Mouse (Mus musculus): Measurements from ENCODE around the gene Stk10. TPM values are rescaled to one million over a fixed set of nuclear protein-coding genes. Genes with fewer than 3 reads are reported as not detected.

Stk10 gene
- polyA plus RNA-seq, 1 experiment from 2014 or later = 0.80 TPM

DNA sequence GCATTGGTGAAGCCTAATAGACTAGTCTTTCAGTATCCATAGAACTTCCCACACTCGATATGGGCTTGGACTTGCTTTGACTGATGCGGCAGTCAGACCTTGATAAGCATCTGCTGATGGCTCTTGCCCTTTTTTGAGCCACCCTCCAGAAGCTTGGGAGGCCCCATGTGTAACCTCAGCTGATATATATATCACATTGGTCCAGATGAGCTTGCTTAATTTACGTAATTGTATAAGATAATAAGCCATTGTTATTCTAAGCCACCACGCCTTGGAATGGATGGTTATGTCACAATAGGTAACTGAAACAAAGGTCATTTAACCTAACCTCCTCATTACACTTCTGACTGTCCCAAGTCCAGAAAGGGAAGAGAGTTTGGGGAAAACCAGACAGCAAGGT lies 107.5 kb downstream of the Stk10 start:
- no peak for DNase-seq (ENCODE audit: low spot score)
- 91% methylated on average over 4 of the region's 4 CpGs for WGBS
- H3K9ac ChIP-seq (ENCODE audit: low read length) = no peak overlapping the region
- H3K36me3 ChIP-seq (ENCODE audit: control insufficient read depth, insufficient read depth, low read length) = no peaks in the 10 kb centered on the region
- no peak overlapping the region for H3K27ac ChIP-seq (ENCODE audit: low read depth, low read length)
- H3K4me2 ChIP-seq (ENCODE audit: low read length) = no peak overlapping the region
- no peaks in the 10 kb centered on the region for H3K9me3 ChIP-seq (replicated peaks; ENCODE audit: control insufficient read depth, low read length)
- H3K27me3 ChIP-seq (replicated peaks; ENCODE audit: control insufficient read depth, insufficient read depth, low read length) = no peaks in the 10 kb centered on the region
- peaks cover 5% of the 10 kb centered on the region for H3K4me1 ChIP-seq (ENCODE audit: control insufficient read depth, insufficient read depth, low read length)
- H3K4me3 ChIP-seq (ENCODE audit: low read depth, low read length) = no peak overlapping the region
- no peak for ATAC-seq

DNA sequence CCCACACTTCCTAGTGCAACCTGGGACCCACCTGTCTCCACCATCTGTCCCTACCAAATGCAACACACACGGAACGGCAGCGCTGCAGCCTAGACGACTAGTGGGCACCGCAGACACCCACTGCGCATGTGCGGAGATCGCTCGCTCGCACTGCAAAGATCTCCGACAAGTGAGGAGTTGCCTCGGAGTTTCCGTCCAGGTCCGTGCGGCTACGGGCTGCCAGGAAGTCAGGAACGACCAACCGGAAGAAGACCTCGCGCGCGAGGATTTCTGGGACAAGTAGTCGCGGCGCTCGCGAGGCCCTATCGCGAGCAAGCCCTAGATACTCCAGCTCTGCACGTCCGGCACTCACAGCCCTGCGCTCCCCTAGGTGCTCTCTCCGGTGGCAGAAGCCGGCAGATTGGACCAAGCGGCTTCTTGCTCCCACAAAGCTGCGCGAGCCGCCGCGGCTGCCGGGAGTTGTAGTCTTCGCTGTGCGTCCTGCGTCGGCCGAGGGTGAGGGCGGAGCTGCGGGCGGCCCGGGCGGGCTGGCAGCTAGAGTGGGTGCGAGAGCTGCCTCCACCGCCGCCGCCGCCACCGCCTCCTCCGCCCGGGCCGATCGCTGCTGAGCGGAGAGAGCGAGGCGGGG lies 109.3 kb downstream of the Stk10 start, which contains the start of gene Fbxw11:
Gene Fbxw11 (plus strand): TSS at position 476 of the 628 bp plus-strand sequence.
- Histone ChIP-seq H3K27ac (ENCODE audit: low read depth, low read length) (peak within 1 kb of the TSS; percentile 98), H3K36me3 (ENCODE audit: control insufficient read depth, insufficient read depth, low read length) (no peaks in the 10 kb centered on the region), H3K9ac (ENCODE audit: low read length) (peak within 1 kb of the TSS; percentile 97), H3K4me3 (ENCODE audit: low read depth, low read length) (peak within 1 kb of the TSS; percentile 96), H3K27me3 (replicated peaks; ENCODE audit: control insufficient read depth, insufficient read depth, low read length) (no peaks in the 10 kb centered on the region), H3K4me1 (ENCODE audit: control insufficient read depth, insufficient read depth, low read length) (peaks cover 5% of the 10 kb centered on the region), H3K4me2 (ENCODE audit: low read length) (peak within 1 kb of the TSS; percentile 77), H3K9me3 (replicated peaks; ENCODE audit: control insufficient read depth, low read length) (no peaks in the 10 kb centered on the region)
- DNase-seq (ENCODE audit: low spot score) (peak; percentile 99), ATAC-seq (peak; percentile 96)
- WGBS = under 1% methylated on average over 57 of the region's 64 CpGs

DNA sequence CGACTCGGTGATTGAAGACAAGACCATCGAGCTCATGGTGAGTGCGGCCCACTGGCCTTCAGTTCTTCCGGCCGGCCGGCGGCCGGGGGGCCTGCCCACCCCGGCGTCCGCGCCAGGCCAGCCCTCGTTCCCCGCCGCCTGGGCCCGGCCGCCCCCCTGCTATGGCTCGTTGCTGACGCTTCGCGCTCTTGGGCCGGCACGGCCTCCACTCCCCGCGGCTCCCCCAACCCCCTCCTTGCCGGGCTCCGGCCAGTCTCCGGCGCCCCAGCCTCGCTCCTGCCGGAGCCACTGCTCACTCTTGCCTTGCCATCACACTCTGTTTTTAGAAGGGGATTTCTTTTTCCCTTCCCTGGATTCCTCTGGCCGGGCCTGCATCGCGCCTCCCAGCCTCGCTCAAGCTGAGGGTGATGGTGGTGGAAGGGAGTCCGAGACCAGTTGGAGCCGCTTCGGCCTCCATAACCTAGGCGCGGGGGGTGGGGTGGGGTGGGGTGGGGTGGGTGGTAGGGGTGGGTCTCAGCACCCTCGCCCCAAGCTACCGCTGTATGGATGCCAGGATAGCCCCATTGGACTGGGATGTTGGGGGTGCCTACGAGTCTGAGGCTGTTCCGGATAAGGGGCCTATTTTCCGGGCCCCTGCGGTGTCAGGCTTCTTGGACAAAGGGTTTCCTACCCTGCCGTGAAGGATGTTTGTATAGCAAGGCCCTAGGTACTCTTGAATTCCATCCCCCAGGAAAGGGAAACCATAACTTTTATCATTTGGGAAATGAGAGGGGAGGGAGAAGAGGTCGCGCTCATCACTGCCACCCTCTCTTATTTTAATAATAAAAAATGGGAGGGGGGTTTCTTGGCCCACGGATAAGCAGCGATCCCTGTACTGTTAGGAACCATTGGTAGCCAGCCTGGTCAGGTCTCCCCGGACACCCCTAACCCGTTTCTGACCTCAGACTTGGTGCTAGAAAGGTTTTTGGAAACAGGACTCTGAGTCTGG lies 110.1 kb downstream of the Stk10 start:
- Histone ChIP-seq H3K9ac (ENCODE audit: low read length) (peak overlapping the region; percentile 97), H3K4me2 (ENCODE audit: low read length) (peak overlapping the region; percentile 77), H3K4me1 (ENCODE audit: control insufficient read depth, insufficient read depth, low read length) (peaks cover 5% of the 10 kb centered on the region), H3K27me3 (replicated peaks; ENCODE audit: control insufficient read depth, insufficient read depth, low read length) (no peaks in the 10 kb centered on the region), H3K9me3 (replicated peaks; ENCODE audit: control insufficient read depth, low read length) (no peaks in the 10 kb centered on the region), H3K27ac (ENCODE audit: low read depth, low read length) (peak overlapping the region; percentile 98), H3K4me3 (ENCODE audit: low read depth, low read length) (peak overlapping the region; percentile 96), H3K36me3 (ENCODE audit: control insufficient read depth, insufficient read depth, low read length) (no peaks in the 10 kb centered on the region)
- DNase-seq (ENCODE audit: low spot score) (peak; percentile 34), ATAC-seq (peak; percentile 59)
- WGBS = under 1% methylated on average over 39 of the region's 54 CpGs

DNA sequence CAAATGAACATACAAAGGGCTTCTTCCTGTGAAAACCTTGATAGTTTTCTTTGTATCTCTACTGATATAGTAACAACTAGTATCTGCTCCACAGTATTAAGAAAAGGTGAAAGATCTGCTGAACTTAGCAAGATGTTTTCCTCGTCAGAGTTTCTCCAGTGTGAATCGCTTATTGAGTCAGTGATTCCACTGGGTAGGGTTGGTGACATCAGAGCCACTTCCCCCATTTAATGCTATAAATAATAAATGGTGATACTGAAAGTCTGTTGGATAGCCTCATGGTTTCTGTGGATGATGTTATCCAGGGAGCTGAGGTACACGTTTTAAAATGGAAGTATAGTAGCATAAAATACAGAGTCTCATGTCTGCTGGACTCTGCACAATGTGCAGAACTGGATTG lies 110.9 kb downstream of the Stk10 start:
- ATAC-seq (no peak), DNase-seq (ENCODE audit: low spot score) (no peak)
- no peaks in the 10 kb centered on the region for H3K36me3 ChIP-seq (ENCODE audit: control insufficient read depth, insufficient read depth, low read length)
- no peaks in the 10 kb centered on the region for H3K27me3 ChIP-seq (replicated peaks; ENCODE audit: control insufficient read depth, insufficient read depth, low read length)
- peaks cover 5% of the 10 kb centered on the region for H3K4me1 ChIP-seq (ENCODE audit: control insufficient read depth, insufficient read depth, low read length)
- 45% methylated on average over 3 of the region's 3 CpGs for WGBS
- peak overlapping the region; percentile 77 for H3K4me2 ChIP-seq (ENCODE audit: low read length)
- no peaks in the 10 kb centered on the region for H3K9me3 ChIP-seq (replicated peaks; ENCODE audit: control insufficient read depth, low read length)
- H3K9ac ChIP-seq (ENCODE audit: low read length) = peak overlapping the region; percentile 97
- peak overlapping the region; percentile 96 for H3K4me3 ChIP-seq (ENCODE audit: low read depth, low read length)
- H3K27ac ChIP-seq (ENCODE audit: low read depth, low read length) = 0 out of 2 replicates have a peak overlapping the region, but pooled peaks have one; percentile 98

DNA sequence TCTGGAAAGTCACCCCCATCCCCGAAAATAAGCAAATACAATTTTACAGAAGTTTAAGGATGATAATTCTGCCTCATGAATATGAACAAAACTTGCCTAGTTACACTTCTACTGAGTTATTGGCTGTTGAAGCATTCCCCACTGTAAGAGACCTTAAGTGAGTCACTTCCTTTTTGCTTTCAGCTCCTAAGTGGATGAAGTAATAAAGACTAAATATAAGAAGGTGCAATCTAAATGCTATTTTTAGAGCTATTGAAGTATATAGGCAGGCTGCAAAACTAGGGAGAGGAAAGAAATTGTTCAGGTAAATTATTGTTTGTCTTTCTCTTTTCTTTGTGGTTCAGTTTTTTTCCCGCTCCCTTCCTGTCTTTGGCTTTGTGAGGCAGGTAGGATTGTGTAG lies 114.2 kb downstream of the Stk10 start:
- H3K9me3 ChIP-seq (replicated peaks; ENCODE audit: control insufficient read depth, low read length) = no peaks in the 10 kb centered on the region
- H3K4me3 ChIP-seq (ENCODE audit: low read depth, low read length) = no peak overlapping the region
- ATAC-seq (no peak), DNase-seq (ENCODE audit: low spot score) (no peak)
- WGBS = 88% methylated on average over 2 of the region's 2 CpGs
- no peak overlapping the region for H3K9ac ChIP-seq (ENCODE audit: low read length)
- no peaks in the 10 kb centered on the region for H3K27me3 ChIP-seq (replicated peaks; ENCODE audit: control insufficient read depth, insufficient read depth, low read length)
- no peak overlapping the region for H3K27ac ChIP-seq (ENCODE audit: low read depth, low read length)
- H3K4me2 ChIP-seq (ENCODE audit: low read length) = no peak overlapping the region
- H3K36me3 ChIP-seq (ENCODE audit: control insufficient read depth, insufficient read depth, low read length) = no peaks in the 10 kb centered on the region
- peaks cover 5% of the 10 kb centered on the region for H3K4me1 ChIP-seq (ENCODE audit: control insufficient read depth, insufficient read depth, low read length)

DNA sequence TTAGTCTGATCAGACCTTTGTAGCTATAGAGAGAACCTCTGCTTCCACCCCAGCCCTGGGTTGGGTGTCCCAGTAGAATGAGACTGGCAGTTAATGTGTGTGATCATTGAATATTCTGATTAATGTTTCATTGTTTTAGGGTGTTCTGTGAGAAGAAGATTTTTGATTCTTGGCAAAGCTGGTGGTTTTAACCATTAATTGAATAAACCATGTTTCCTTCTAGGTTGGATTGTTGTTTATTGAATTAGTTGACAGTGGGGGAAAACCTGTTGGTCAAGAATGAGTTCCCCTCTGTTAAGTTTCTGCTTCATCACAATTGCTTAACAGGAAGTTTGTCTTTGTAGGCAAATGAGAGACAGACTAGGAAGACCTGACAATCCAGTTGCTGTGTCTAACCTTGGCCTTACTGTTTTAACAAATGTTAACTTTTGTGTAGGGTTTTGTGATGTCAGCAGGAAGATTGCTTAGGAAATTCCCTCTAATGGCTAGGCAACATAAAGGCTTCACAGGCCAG lies 117.2 kb downstream of the Stk10 start:
- no peaks in the 10 kb centered on the region for H3K9me3 ChIP-seq (replicated peaks; ENCODE audit: control insufficient read depth, low read length)
- H3K9ac ChIP-seq (ENCODE audit: low read length) = no peak overlapping the region
- H3K4me3 ChIP-seq (ENCODE audit: low read depth, low read length) = no peak overlapping the region
- ATAC-seq = no peak
- H3K27me3 ChIP-seq (replicated peaks; ENCODE audit: control insufficient read depth, insufficient read depth, low read length) = no peaks in the 10 kb centered on the region
- no peak overlapping the region for H3K4me2 ChIP-seq (ENCODE audit: low read length)
- no peak for DNase-seq (ENCODE audit: low spot score)
- H3K27ac ChIP-seq (ENCODE audit: low read depth, low read length) = no peak overlapping the region
- no peaks in the 10 kb centered on the region for H3K36me3 ChIP-seq (ENCODE audit: control insufficient read depth, insufficient read depth, low read length)
- H3K4me1 ChIP-seq (ENCODE audit: control insufficient read depth, insufficient read depth, low read length) = no peaks in the 10 kb centered on the region

DNA sequence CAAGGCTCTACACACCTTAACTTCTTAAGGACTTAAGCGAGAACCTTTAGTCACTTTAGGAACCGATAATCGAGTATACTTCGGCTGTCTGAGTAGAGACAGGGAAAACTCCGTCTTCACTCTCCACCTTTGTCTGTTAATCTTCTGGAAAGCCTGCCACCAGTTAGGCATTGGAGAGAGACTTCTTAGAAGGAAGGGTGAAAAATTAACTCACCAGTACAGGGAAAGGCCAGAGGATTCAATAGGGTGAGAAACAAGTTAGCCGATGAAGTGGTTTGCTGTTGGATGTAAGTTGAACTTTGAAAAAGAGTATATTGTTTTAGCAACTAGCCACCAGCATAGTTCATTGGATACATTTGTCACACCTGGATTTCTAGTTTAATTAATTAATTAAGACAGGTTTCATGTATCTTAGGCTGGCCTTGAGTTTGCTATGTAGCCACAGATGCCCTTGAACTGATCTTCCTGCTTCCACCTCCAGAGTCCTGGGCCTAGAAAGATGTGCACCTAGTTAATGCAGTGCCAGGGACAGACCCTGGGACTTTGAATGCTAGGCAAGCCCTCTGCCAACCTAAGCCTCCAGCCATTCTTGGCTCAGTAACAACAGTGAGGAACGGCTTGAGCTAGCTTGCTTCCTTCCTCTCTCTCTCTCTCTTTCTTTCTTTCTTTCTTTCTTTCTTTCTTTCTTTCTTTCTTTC lies 117.9 kb downstream of the Stk10 start:
- H3K9me3 ChIP-seq (replicated peaks; ENCODE audit: control insufficient read depth, low read length) = no peaks in the 10 kb centered on the region
- H3K27ac ChIP-seq (ENCODE audit: low read depth, low read length) = no peak overlapping the region
- ATAC-seq = no peak
- H3K4me1 ChIP-seq (ENCODE audit: control insufficient read depth, insufficient read depth, low read length) = no peaks in the 10 kb centered on the region
- DNase-seq (ENCODE audit: low spot score) = no peak
- no peak overlapping the region for H3K4me3 ChIP-seq (ENCODE audit: low read depth, low read length)
- no peaks in the 10 kb centered on the region for H3K36me3 ChIP-seq (ENCODE audit: control insufficient read depth, insufficient read depth, low read length)
- H3K4me2 ChIP-seq (ENCODE audit: low read length) = no peak overlapping the region
- no peak overlapping the region for H3K9ac ChIP-seq (ENCODE audit: low read length)
- WGBS = 86% methylated on average over 7 of the region's 7 CpGs
- H3K27me3 ChIP-seq (replicated peaks; ENCODE audit: control insufficient read depth, insufficient read depth, low read length) = no peaks in the 10 kb centered on the region

DNA sequence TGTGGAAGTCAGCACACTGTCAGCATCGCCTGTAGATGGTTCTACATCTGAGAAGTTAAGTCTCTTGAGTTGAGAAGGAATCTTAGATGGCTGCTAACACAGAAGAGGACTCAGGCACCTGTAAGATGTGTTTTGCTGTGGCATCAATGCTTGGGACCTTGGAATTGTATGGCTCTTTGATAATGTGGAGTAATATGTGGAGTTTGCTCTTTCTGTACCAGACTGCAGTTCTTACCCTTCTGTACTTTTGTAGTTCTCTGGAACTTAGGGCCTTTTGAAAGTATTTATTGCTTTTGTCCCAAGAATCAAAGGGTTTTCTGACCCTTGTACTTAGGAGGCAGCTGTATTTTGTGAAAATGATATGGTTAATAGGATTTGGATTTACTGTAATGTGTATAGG lies 118.6 kb downstream of the Stk10 start:
- Histone ChIP-seq H3K4me2 (ENCODE audit: low read length) (no peak overlapping the region), H3K9me3 (replicated peaks; ENCODE audit: control insufficient read depth, low read length) (no peaks in the 10 kb centered on the region), H3K4me1 (ENCODE audit: control insufficient read depth, insufficient read depth, low read length) (no peaks in the 10 kb centered on the region), H3K27ac (ENCODE audit: low read depth, low read length) (no peak overlapping the region), H3K27me3 (replicated peaks; ENCODE audit: control insufficient read depth, insufficient read depth, low read length) (no peaks in the 10 kb centered on the region), H3K9ac (ENCODE audit: low read length) (no peak overlapping the region), H3K36me3 (ENCODE audit: control insufficient read depth, insufficient read depth, low read length) (no peaks in the 10 kb centered on the region), H3K4me3 (ENCODE audit: low read depth, low read length) (no peak overlapping the region)
- ATAC-seq (no peak), DNase-seq (ENCODE audit: low spot score) (no peak)
- 88% methylated on average over 1 of the region's 1 CpGs for WGBS
